Mouse (Mus musculus) ovary, adult 18-20 months (tissue): ENCODE results near the gene Cd244a.

ENCODE experiments used
- DNase-seq: peaks from one replicate; pipeline ENCODE4 v3.0.0; 2022; ENCODE audit warnings: low spot score, mixed read lengths

The Cd244a gene

DNA sequence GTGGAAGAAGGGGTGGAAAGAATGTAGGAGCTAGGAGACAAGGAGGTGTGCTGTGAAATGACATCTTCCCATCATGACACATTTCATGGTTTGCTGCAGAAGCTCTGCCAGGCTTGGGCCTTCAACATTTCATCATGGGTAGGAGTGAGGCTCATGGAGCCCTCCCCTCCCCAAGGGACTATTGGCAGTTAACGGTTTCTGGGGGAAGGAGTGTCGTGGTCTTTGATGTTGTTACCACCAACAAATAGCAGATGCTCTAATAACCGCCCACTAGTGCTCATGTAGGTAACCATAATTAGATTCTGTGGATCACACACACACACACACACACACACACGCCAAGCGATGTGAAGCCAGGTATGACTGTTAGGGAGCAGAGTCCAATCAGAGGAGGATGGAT lies 93.7 kb downstream of the Cd244a start, which contains the start of gene Slamf7:
Slamf7 (minus strand) TSS at position 302 of the 400 bp plus-strand sequence.
- no peak for DNase-seq

DNA sequence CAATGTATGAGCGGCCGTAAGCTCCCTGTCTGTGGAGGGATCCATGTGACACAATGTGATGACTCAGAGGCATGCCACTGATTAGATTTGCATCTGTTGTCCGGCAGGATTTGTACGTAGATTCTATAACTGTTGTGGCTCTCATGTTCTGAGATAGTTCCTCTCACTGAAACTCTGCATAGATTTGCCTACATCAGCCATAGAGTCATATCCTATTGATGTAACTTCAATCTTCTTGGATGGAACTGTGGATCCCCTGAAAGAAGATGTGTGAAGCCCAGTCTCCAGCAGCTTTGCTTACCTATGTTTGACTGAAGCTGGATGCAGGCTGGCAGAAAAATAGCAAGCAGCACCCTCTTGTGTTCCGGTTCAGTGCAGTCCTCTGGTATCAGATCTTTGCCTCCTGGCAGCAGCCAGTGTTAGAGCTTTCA lies 99.6 kb downstream of the Cd244a start:
- no peak for DNase-seq
